Mouse (Mus musculus): ENCODE measurements around the gene Fgd2.
"Not testable (repeated sequence)": the region's sequence is repeated elsewhere in the genome, so short reads cannot be mapped to it uniquely, and the experiment has no call there.

Fgd2 gene

GRCm38 (mm10) chr17:29360761-29361221 is at the start of gene Fgd2:
Fgd2 (plus strand) TSS chr17:29360914.
- no peak for DNase-seq (ENCODE audit: inconsistent ontology term)

- no peak for DNase-seq (ENCODE audit: inconsistent ontology term)
Observed at GRCm38 (mm10) chr17:29311602-29312001, 49.1 kb upstream of the Fgd2 start.

- DNase-seq (ENCODE audit: inconsistent ontology term), result no peak
Observed at GRCm38 (mm10) chr17:29312082-29312481, 48.6 kb upstream of the Fgd2 start.

GRCm38 (mm10) chr17:29313300-29313699 is 47.4 kb upstream of the Fgd2 start:
- DNase-seq (ENCODE audit: inconsistent ontology term), result no peak

- DNase-seq (ENCODE audit: inconsistent ontology term), result peak; percentile 33
Observed at GRCm38 (mm10) chr17:29315672-29316465, 44.8 kb upstream of the Fgd2 start.

- no peak for DNase-seq (ENCODE audit: inconsistent ontology term)
Observed at GRCm38 (mm10) chr17:29316891-29317290, 43.8 kb upstream of the Fgd2 start.

- not testable (repeated sequence) for DNase-seq (ENCODE audit: inconsistent ontology term)
Observed at GRCm38 (mm10) chr17:29317380-29317779, 43.3 kb upstream of the Fgd2 start, which contains the start of gene Pi16. Pi16 (plus strand) TSS chr17:29317680.

- DNase-seq (ENCODE audit: inconsistent ontology term), result no peak
Observed at GRCm38 (mm10) chr17:29318731-29319250, 41.9 kb upstream of the Fgd2 start.

GRCm38 (mm10) chr17:29319476-29319875 is 41.2 kb upstream of the Fgd2 start:
- no peak for DNase-seq (ENCODE audit: inconsistent ontology term)

- DNase-seq (ENCODE audit: inconsistent ontology term), result no peak
Observed at GRCm38 (mm10) chr17:29319881-29320639, 40.7 kb upstream of the Fgd2 start.

GRCm38 (mm10) chr17:29321765-29322602 is 38.7 kb upstream of the Fgd2 start:
- DNase-seq (ENCODE audit: inconsistent ontology term), result no peak

- no peak for DNase-seq (ENCODE audit: inconsistent ontology term)
Observed at GRCm38 (mm10) chr17:29322603-29322962, 38.1 kb upstream of the Fgd2 start.

GRCm38 (mm10) chr17:29323625-29324024 is 37.1 kb upstream of the Fgd2 start:
- DNase-seq (ENCODE audit: inconsistent ontology term), result no peak

- no peak for DNase-seq (ENCODE audit: inconsistent ontology term)
Observed at GRCm38 (mm10) chr17:29325831-29326230, 34.9 kb upstream of the Fgd2 start.

GRCm38 (mm10) chr17:29326531-29327529 is 33.9 kb upstream of the Fgd2 start:
- DNase-seq (ENCODE audit: inconsistent ontology term), result no peak

GRCm38 (mm10) chr17:29327691-29328090 is 33.0 kb upstream of the Fgd2 start:
- DNase-seq (ENCODE audit: inconsistent ontology term), result no peak

GRCm38 (mm10) chr17:29330221-29330620 is 30.5 kb upstream of the Fgd2 start:
- no peak for DNase-seq (ENCODE audit: inconsistent ontology term)

GRCm38 (mm10) chr17:29330671-29331410 is 29.9 kb upstream of the Fgd2 start:
- peak; percentile 89 for DNase-seq (ENCODE audit: inconsistent ontology term)

- no peak for DNase-seq (ENCODE audit: inconsistent ontology term)
Observed at GRCm38 (mm10) chr17:29332186-29332685, 28.5 kb upstream of the Fgd2 start.
